ENCODE assay signal across 26 mouse cellular contexts in the genomic region with DNA sequence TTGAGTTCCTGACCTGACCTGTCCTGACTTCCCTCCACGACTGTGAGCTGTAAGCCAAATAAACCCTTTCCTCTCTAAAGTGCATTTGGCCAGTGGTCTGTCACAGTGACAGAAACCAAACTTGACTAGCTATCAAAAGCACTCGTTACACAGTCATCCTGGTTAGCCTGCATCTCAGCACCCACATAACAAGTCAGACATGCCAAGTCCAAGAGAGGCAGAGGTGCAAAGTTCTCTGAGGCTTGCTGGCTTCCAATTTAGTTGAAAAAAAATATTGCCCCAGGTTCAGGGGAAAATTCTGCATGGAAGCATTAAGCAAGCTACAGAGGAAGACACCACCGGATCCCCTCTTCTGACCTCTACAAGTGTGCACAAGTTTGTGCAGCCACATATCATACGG.
"Had no signal": no experiment of that assay in that cellular context is flagged by ENCODE, and none has a peak within 500 bp of the region (broad histone marks: within the 10 kb centered on the region; RNA-seq: fewer than 3 reads in every experiment).

No protein-coding gene starts in this region.

- DNase-seq: gastrocnemius, adult 2 months; gastrocnemius, postnatal 10 days; gastrocnemius, postnatal 25 days; heart, adult 18-20 months; heart, postnatal 10 days; heart, postnatal 4 days; kidney, adult 18-20 months; kidney, adult 9 months; kidney, postnatal 14 days; kidney, postnatal 4 days; layer of hippocampus, postnatal 36 days had no signal

- H3K4me1 ChIP-seq: heart, embryonic 10.5 days; heart, embryonic 12.5 days; hindbrain, embryonic 10.5 days; hindbrain, embryonic 12.5 days; kidney, embryonic 15.5 days; limb, embryonic 10.5 days; limb, embryonic 12.5 days had no signal

- H3K4me2 ChIP-seq: heart, embryonic 12.5 days; hindbrain, embryonic 12.5 days; hindbrain, embryonic 14.5 days; intestine, embryonic 15.5 days; kidney, embryonic 15.5 days; limb, embryonic 12.5 days had no signal

- H3K9me3 ChIP-seq: heart, embryonic 10.5 days; heart, embryonic 12.5 days; hindbrain, embryonic 10.5 days; hindbrain, embryonic 12.5 days; intestine, embryonic 15.5 days; kidney, embryonic 15.5 days; limb, embryonic 10.5 days; limb, embryonic 12.5 days; liver, embryonic 12.5 days had no signal

- H3K4me3 ChIP-seq: gastrocnemius, adult 2 months; heart, embryonic 10.5 days; heart, embryonic 12.5 days; hindbrain, embryonic 10.5 days; hindbrain, embryonic 12.5 days; intestine, embryonic 15.5 days; kidney, embryonic 15.5 days; layer of hippocampus, adult 2 months; limb, embryonic 10.5 days; limb, embryonic 12.5 days; liver, embryonic 12.5 days had no signal

- H3K27me3 ChIP-seq: heart, embryonic 12.5 days; hindbrain, embryonic 12.5 days; intestine, embryonic 15.5 days; kidney, embryonic 15.5 days; limb, embryonic 12.5 days; liver, embryonic 12.5 days had no signal

- ATAC-seq: hindbrain, embryonic 16.5 days; inflammation-experienced regulatory T-cells, adult 6 months had no signal

- H3K36me3 ChIP-seq: heart, embryonic 10.5 days; heart, embryonic 12.5 days; hindbrain, embryonic 10.5 days; hindbrain, embryonic 12.5 days; intestine, embryonic 15.5 days; kidney, embryonic 15.5 days; limb, embryonic 10.5 days; limb, embryonic 12.5 days; liver, embryonic 12.5 days had no signal

- H3K9ac ChIP-seq: heart, embryonic 12.5 days; hindbrain, embryonic 12.5 days; hindbrain, embryonic 14.5 days; intestine, embryonic 15.5 days; kidney, embryonic 15.5 days; limb, embryonic 12.5 days; liver, embryonic 12.5 days had no signal

- H3K27ac ChIP-seq: gastrocnemius, adult 2 months; heart, embryonic 10.5 days; hindbrain, embryonic 10.5 days; hindbrain, embryonic 12.5 days; hindbrain, embryonic 14.5 days; intestine, embryonic 15.5 days; kidney, embryonic 15.5 days; kidney, postnatal 0 days; layer of hippocampus, adult 2 months; limb, embryonic 10.5 days; limb, embryonic 12.5 days; liver, embryonic 14.5 days had no signal
